In the genomic region with DNA sequence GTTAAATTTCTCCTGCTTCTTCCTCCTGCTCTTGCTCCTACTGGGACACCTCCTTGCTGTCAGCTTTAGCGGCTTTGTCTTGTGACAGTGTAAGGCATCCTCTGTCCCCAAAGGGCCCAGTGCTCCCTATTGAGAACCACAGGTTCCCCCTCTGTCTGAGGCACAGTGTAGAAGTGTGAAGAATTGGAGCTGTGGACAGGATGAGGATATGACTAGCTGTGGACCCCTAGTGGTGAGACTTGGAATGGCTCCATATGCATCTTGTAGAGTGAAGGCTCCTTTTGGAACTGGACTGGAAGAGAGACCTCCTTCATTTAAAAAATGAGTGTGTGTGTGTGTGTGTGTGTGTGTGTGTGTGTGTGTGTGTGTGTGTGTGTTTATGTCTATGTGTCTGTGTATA, we compare ENCODE assay signal across 9 mouse cellular contexts. TPM values are rescaled to one million over a fixed set of nuclear protein-coding genes. Genes with fewer than 3 reads are reported as not detected.
DNase-seq lines count a peak whose midpoint lies in the region; ATAC-seq and TF ChIP-seq lines count a peak whose summit lies in the region.
"Had no signal": no experiment of that assay in that cellular context is flagged by ENCODE, and none has a peak within 500 bp of the region (broad histone marks: within the 10 kb centered on the region; RNA-seq: fewer than 3 reads in every experiment).

No protein-coding gene starts in this region.

- no peaks in the 10 kb centered on the region for H3K27me3 ChIP-seq in kidney, adult 2 months (replicated peaks; ENCODE audit: control insufficient read depth, insufficient read depth, low read length)
- H3K27me3 ChIP-seq in limb, embryonic 10.5 days (ENCODE audit: low read depth, poor library complexity, severe bottlenecking) = no peaks in the 10 kb centered on the region
- H3K27me3 ChIP-seq in midbrain, embryonic 15.5 days (replicated peaks) = no peaks in the 10 kb centered on the region
- H3K27me3 ChIP-seq: embryonic facial prominence, embryonic 13.5 days had no signal

- no peaks in the 10 kb centered on the region for H3K9me3 ChIP-seq in limb, embryonic 10.5 days (replicated peaks)
- no peaks in the 10 kb centered on the region for H3K9me3 ChIP-seq in midbrain, embryonic 15.5 days
- H3K9me3 ChIP-seq: embryonic facial prominence, embryonic 13.5 days had no signal

- no peak for TF ChIP-seq POLR2A in kidney, adult 2 months (IDR thresholded peaks at IDR 0.05; ENCODE audit: low read depth, low read length)

- no peak overlapping the region for H3K4me3 ChIP-seq in gastrocnemius, adult 2 months
- H3K4me3 ChIP-seq in kidney, adult 2 months (ENCODE audit: insufficient read depth, low read depth, low read length) = no peak overlapping the region
- H3K4me3 ChIP-seq in limb, embryonic 10.5 days = no peak overlapping the region
- no peak overlapping the region for H3K4me3 ChIP-seq in midbrain, embryonic 15.5 days
- H3K4me3 ChIP-seq: embryonic facial prominence, embryonic 13.5 days had no signal

- no peaks in the 10 kb centered on the region for H3K36me3 ChIP-seq in kidney, adult 2 months (ENCODE audit: control insufficient read depth, insufficient read depth, low read length)
- no peaks in the 10 kb centered on the region for H3K36me3 ChIP-seq in limb, embryonic 10.5 days
- H3K36me3 ChIP-seq in midbrain, embryonic 15.5 days (replicated peaks) = no peaks in the 10 kb centered on the region
- H3K36me3 ChIP-seq: embryonic facial prominence, embryonic 13.5 days had no signal

- peak; percentile 76 for TF ChIP-seq CTCF in gastrocnemius, adult 2 months (IDR thresholded peaks at IDR 0.05)
- TF ChIP-seq CTCF in kidney, adult 2 months (conservative IDR thresholded peaks at IDR 0.05; ENCODE audit: insufficient read depth, insufficient read length, low read depth, low read length) = peak; percentile 70

- ATAC-seq in midbrain, embryonic 15.5 days (replicated peaks) = 0 out of 2 replicates have a peak, but pooled peaks have one; percentile 62

- intact Hi-C loops in gastrocnemius, adult 2 months (cut with DNase I) = loop anchor here (1.0 kb wide), 1 partner anchor 158 kb away; a partner anchor contains a TSS

- H3K9ac ChIP-seq in midbrain, embryonic 15.5 days = no peak overlapping the region
- H3K9ac ChIP-seq: embryonic facial prominence, embryonic 13.5 days had no signal

- WGBS in kidney, adult 2 months = 17% methylated on average over 1 of the region's 1 CpGs
- 15% methylated on average over 1 of the region's 1 CpGs for WGBS in limb, embryonic 10.5 days
- WGBS in midbrain, embryonic 15.5 days = 14% methylated on average over 1 of the region's 1 CpGs

- no peak overlapping the region for H3K4me2 ChIP-seq in midbrain, embryonic 15.5 days
- H3K4me2 ChIP-seq: embryonic facial prominence, embryonic 13.5 days had no signal

- DNase-seq in urinary bladder, postnatal 14 days (ENCODE audit: low spot score) = peak; percentile 83
- DNase-seq in urinary bladder, postnatal 10 days (ENCODE audit: low spot score) = no peak
- DNase-seq in cerebellum, postnatal 25 days = peak; percentile 70 to 86
- peak; percentile 66 for DNase-seq in gastrocnemius, adult 2 months
- peak; percentile 74 for DNase-seq in kidney, adult 2 months
- peak; percentile 80 for DNase-seq in limb, embryonic 10.5 days (ENCODE audit: low spot score)
- peak; percentile 40 to 62 for DNase-seq in spleen, postnatal 36 days (ENCODE audit: low spot score in 2 of 2)

- no peak overlapping the region for H3K27ac ChIP-seq in gastrocnemius, adult 2 months
- H3K27ac ChIP-seq in kidney, adult 2 months (ENCODE audit: insufficient read depth, low read depth, low read length) = no peak overlapping the region
- no peak overlapping the region for H3K27ac ChIP-seq in limb, embryonic 10.5 days
- no peak overlapping the region for H3K27ac ChIP-seq in midbrain, embryonic 15.5 days
- H3K27ac ChIP-seq: embryonic facial prominence, embryonic 13.5 days had no signal

- no peaks in the 10 kb centered on the region for H3K4me1 ChIP-seq in kidney, adult 2 months (ENCODE audit: control insufficient read depth, insufficient read depth, low read length)
- H3K4me1 ChIP-seq in limb, embryonic 10.5 days = 0 out of 2 replicates have a peak, but pooled peaks cover 8% of the 10 kb centered on the region
- H3K4me1 ChIP-seq in midbrain, embryonic 15.5 days = no peaks in the 10 kb centered on the region

RNA-seq across cellular contexts. Expression of a gene that starts 6.6 kb away (rescaled TPM):
- not detected for total RNA-seq in gastrocnemius, adult 2 months (2021)
- not detected in 2 replicates for polyA plus RNA-seq in kidney, adult 2 months (2012; rRNA removed)
- not detected in 2 replicates for polyA plus RNA-seq in limb, embryonic 10.5 days (2016; fragmentation: Nextera tagmentation; extraction: Ambion mirVana)
- polyA plus RNA-seq in midbrain, embryonic 15.5 days (2015; fragmentation: Nextera tagmentation; extraction: Ambion mirVana) = not detected in 2 replicates
- polyA plus RNA-seq: embryonic facial prominence, embryonic 13.5 days had no signal

RNA-seq across cellular contexts. Expression of a gene that starts 9.4 kb away (rescaled TPM):
- not detected for total RNA-seq in gastrocnemius, adult 2 months (2021)
- not detected in 2 replicates for polyA plus RNA-seq in kidney, adult 2 months (2012; rRNA removed)
- polyA plus RNA-seq in limb, embryonic 10.5 days (2016; fragmentation: Nextera tagmentation; extraction: Ambion mirVana) = 0.40 and 0.58 TPM in 2 replicates
- polyA plus RNA-seq in midbrain, embryonic 15.5 days (2015; fragmentation: Nextera tagmentation; extraction: Ambion mirVana) = 5.3 and 5.6 TPM in 2 replicates
